9 mouse cellular contexts compared by ENCODE assay signal in genomic region chr3:129270044-129270443, GRCm38 (mm10).
A peak's percentile ranks its signal among the peaks of the same experiment; 100 is the strongest.
DNase-seq lines count a peak whose midpoint lies in the region; ATAC-seq lines count a peak whose summit lies in the region.
"Had no signal": no experiment of that assay in that cellular context is flagged by ENCODE, and none has a peak within 500 bp of the region (broad histone marks: within the 10 kb centered on the region; RNA-seq: fewer than 3 reads in every experiment).

No protein-coding gene starts in this region.

- H3K9ac ChIP-seq in liver, embryonic 16.5 days (ENCODE audit: low read depth, low read length) = no peak overlapping the region
- no peak overlapping the region for H3K9ac ChIP-seq in liver, embryonic 11.5 days (ENCODE audit: low read depth, low read length)
- H3K9ac ChIP-seq in embryonic facial prominence, embryonic 14.5 days (ENCODE audit: low read depth, low read length) = no peak overlapping the region

- H3K27me3 ChIP-seq in liver, embryonic 16.5 days (ENCODE audit: control insufficient read depth, insufficient read depth, low read depth, low read length) = no peaks in the 10 kb centered on the region
- no peaks in the 10 kb centered on the region for H3K27me3 ChIP-seq in liver, embryonic 11.5 days (replicated peaks; ENCODE audit: control insufficient read depth, insufficient read depth, low read length)
- no peaks in the 10 kb centered on the region for H3K27me3 ChIP-seq in embryonic facial prominence, embryonic 14.5 days (replicated peaks; ENCODE audit: control insufficient read depth, insufficient read depth, low read length)

- H3K36me3 ChIP-seq in liver, embryonic 16.5 days (ENCODE audit: control insufficient read depth, insufficient read depth) = no peaks in the 10 kb centered on the region
- no peaks in the 10 kb centered on the region for H3K36me3 ChIP-seq in liver, embryonic 11.5 days (ENCODE audit: control insufficient read depth, insufficient read depth, low read length)
- H3K36me3 ChIP-seq in embryonic facial prominence, embryonic 14.5 days (ENCODE audit: control insufficient read depth, insufficient read depth, low read length) = no peaks in the 10 kb centered on the region

- H3K4me1 ChIP-seq in liver, embryonic 16.5 days (ENCODE audit: control insufficient read depth, low read depth, low read length) = no peaks in the 10 kb centered on the region
- no peaks in the 10 kb centered on the region for H3K4me1 ChIP-seq in liver, embryonic 11.5 days (replicated peaks; ENCODE audit: control insufficient read depth, insufficient read depth, low read length)
- H3K4me1 ChIP-seq in embryonic facial prominence, embryonic 14.5 days (ENCODE audit: control insufficient read depth, insufficient read depth, low read length) = no peaks in the 10 kb centered on the region

- H3K4me3 ChIP-seq in liver, embryonic 16.5 days (ENCODE audit: low read depth, low read length) = no peak overlapping the region
- no peak overlapping the region for H3K4me3 ChIP-seq in liver, embryonic 11.5 days (ENCODE audit: low read depth, low read length)
- no peak overlapping the region for H3K4me3 ChIP-seq in embryonic facial prominence, embryonic 14.5 days (ENCODE audit: low read depth, low read length)

- no peak overlapping the region for H3K27ac ChIP-seq in liver, embryonic 16.5 days (ENCODE audit: low read length)
- H3K27ac ChIP-seq in liver, embryonic 11.5 days (ENCODE audit: low read depth, low read length) = no peak overlapping the region
- H3K27ac ChIP-seq in embryonic facial prominence, embryonic 14.5 days (replicated peaks; ENCODE audit: low read depth, low read length) = no peak overlapping the region

- 22% methylated on average over 13 of the region's 13 CpGs for WGBS in liver, embryonic 16.5 days (ENCODE audit: insufficient replicate concordance)
- WGBS in liver, embryonic 11.5 days = 47% methylated on average over 13 of the region's 13 CpGs
- 48% methylated on average over 13 of the region's 13 CpGs for WGBS in embryonic facial prominence, embryonic 14.5 days

- ATAC-seq in liver, embryonic 16.5 days (ENCODE audit: low read depth) = no peak
- ATAC-seq in liver, embryonic 11.5 days (replicated peaks; ENCODE audit: low FRiP score) = no peak
- no peak for ATAC-seq in embryonic facial prominence, embryonic 14.5 days (ENCODE audit: low read depth)
- ATAC-seq in monocyte, adult 5-6 weeks (replicated peaks; ENCODE audit: insufficient number of reproducible peaks, low FRiP score, low TSS enrichment, poor library complexity, severe bottlenecking) = peak; percentile 96

- peak; percentile 5 to 14 for DNase-seq in cerebellum, postnatal 10 days
- no peak for DNase-seq in cerebellum, postnatal 25 days
- no peak for DNase-seq in liver, embryonic 11.5 days (ENCODE audit: low spot score)
- DNase-seq in embryonic facial prominence, embryonic 14.5 days (ENCODE audit: low spot score) = peak; percentile 50
- no peak for DNase-seq in left cerebral cortex, postnatal 4 days
- no peak for DNase-seq in adrenal gland, postnatal 25 days
- DNase-seq: thymus, postnatal 14 days had no signal

- H3K9me3 ChIP-seq in liver, embryonic 16.5 days (replicated peaks; ENCODE audit: control insufficient read depth, low read length) = no peaks in the 10 kb centered on the region
- no peaks in the 10 kb centered on the region for H3K9me3 ChIP-seq in liver, embryonic 11.5 days (ENCODE audit: control insufficient read depth, low read length)
- H3K9me3 ChIP-seq in embryonic facial prominence, embryonic 14.5 days (ENCODE audit: control insufficient read depth, low read length) = no peaks in the 10 kb centered on the region

- intact Hi-C loops in left cerebral cortex, postnatal 4 days (cut with DNase I) = no loop called here

- 0 out of 2 replicates have a peak overlapping the region, but pooled peaks have one; percentile 24 for H3K4me2 ChIP-seq in liver, embryonic 16.5 days (ENCODE audit: low read depth, low read length)
- H3K4me2 ChIP-seq in liver, embryonic 11.5 days = no peak overlapping the region
- H3K4me2 ChIP-seq in embryonic facial prominence, embryonic 14.5 days (ENCODE audit: low read depth, low read length) = peak overlapping the region; percentile 10

Comparison
In these comparisons a context has a peak if more than half of its experiments do, and no peak if none do; other contexts are left out.
1. DNase-seq: peak in cerebellum, postnatal 10 days (2 of 2) and embryonic facial prominence, embryonic 14.5 days (single experiment); none in cerebellum, postnatal 25 days (0 of 2), liver, embryonic 11.5 days (single experiment), left cerebral cortex, postnatal 4 days (single experiment) and adrenal gland, postnatal 25 days (single experiment).